Mouse (Mus musculus) embryonic facial prominence, embryonic 14.5 days (tissue): ENCODE results near the gene Cdk14. TPM values are rescaled to one million over a fixed set of nuclear protein-coding genes. Genes with fewer than 3 reads are reported as not detected.
A peak's percentile ranks its signal among the peaks of the same experiment; 100 is the strongest.

Experiments
- ATAC-seq: fragments of 200-750 bp; cut with Nextera tagmentation; 2 replicates; pipeline ENCODE4 v1.8.0; 2017; ENCODE audit warnings: low read depth, moderate number of reproducible peaks, moderate TSS enrichment
- DNase-seq: peaks from one replicate; pipeline ENCODE4 v3.0.0-alpha.2; 2015; ENCODE audit warnings: low spot score
- H3K27ac ChIP-seq: fragments of 300-500 bp; sonication (generic); replicated peaks from 2 replicates; pipeline ENCODE4 v1.5.1; 2014; ENCODE audit warnings: low read depth, mild to moderate bottlenecking, low read length, moderate library complexity
- H3K27me3 ChIP-seq: fragments of 300-500 bp; sonication (generic); replicated peaks from 2 replicates; pipeline ENCODE4 v1.6.1; 2014; ENCODE audit warnings: low read length; ENCODE audit not compliant: control insufficient read depth, insufficient read depth
- H3K36me3 ChIP-seq: fragments of 300-500 bp; sonication (generic); 2 replicates; pipeline ENCODE4 v1.6.1; 2014; ENCODE audit warnings: low read length, mixed read lengths; ENCODE audit not compliant: control insufficient read depth, insufficient read depth
- H3K4me1 ChIP-seq: fragments of 300-500 bp; sonication (generic); 2 replicates; pipeline ENCODE4 v1.6.1; 2014; ENCODE audit warnings: antibody characterized with exemption, low read length; ENCODE audit not compliant: control insufficient read depth, insufficient read depth
- H3K4me2 ChIP-seq: fragments of 300-500 bp; sonication (generic); 2 replicates; pipeline ENCODE4 v1.6.1; 2014; ENCODE audit warnings: low read depth, mild to moderate bottlenecking, low read length, moderate library complexity, mixed read lengths
- H3K4me3 ChIP-seq: fragments of 300-500 bp; sonication (generic); 2 replicates; pipeline ENCODE4 v1.5.1; 2014; ENCODE audit warnings: low read depth, mild to moderate bottlenecking, low read length
- H3K9ac ChIP-seq: fragments of 300-500 bp; sonication (generic); 2 replicates; pipeline ENCODE4 v1.6.1; 2014; ENCODE audit warnings: low read depth, mild to moderate bottlenecking, low read length, moderate library complexity, mixed read lengths
- H3K9me3 ChIP-seq: fragments of 300-500 bp; sonication (generic); 2 replicates; pipeline ENCODE4 v1.6.1; 2016; ENCODE audit warnings: low read length; ENCODE audit not compliant: control insufficient read depth
- WGBS: fragments of 180-500 bp; shearing (Covaris S2); extraction: QIAGEN DNeasy Blood & Tissue Kit; methylation state at CpG from one replicate; pipeline ENCODE4 v1.1.7; 2014; 5-methylcytosine and 5-hydroxymethylcytosine counted together
- polyA plus RNA-seq: library from polyadenylated mRNA; unstranded; fragments of >200 nt; fragmentation: Nextera tagmentation; extraction: Ambion mirVana; gene quantifications from 2 replicates; pipeline ENCODE4 v1.2.1, GENCODE M21; 2014

Gene Cdk14
- polyA plus RNA-seq, 1 experiment from 2014 or later = 33.8 TPM

DNA sequence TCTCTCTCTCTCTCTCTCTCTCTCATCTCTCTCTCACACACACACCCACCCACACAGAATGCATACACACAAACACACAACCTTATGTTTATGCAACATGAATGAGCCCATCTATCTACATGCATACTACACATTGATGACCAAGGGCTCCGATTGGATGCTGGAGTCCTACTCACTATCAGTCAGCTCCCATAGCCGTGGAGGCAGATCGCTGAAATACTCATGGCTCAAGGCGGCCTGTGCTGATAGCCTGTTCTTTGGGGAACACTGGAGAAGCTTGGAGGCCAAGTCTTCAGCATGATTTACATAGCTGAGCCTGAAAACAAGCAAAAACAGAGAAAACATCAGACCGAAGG, 526.3 kb downstream of the Cdk14 start:
- DNase-seq (peak; percentile 32), ATAC-seq (no peak)
- Histone ChIP-seq H3K27ac (peak overlapping the region; percentile 41; the same call in 1 of the 2 replicates), H3K4me2 (no peak overlapping the region), H3K9ac (no peak overlapping the region), H3K36me3 (no peaks in the 10 kb centered on the region), H3K27me3 (no peaks in the 10 kb centered on the region), H3K4me1 (peaks cover 16% of the 10 kb centered on the region), H3K4me3 (no peak overlapping the region), H3K9me3 (no peaks in the 10 kb centered on the region)
- 67% methylated on average over 5 of the region's 5 CpGs for WGBS

DNA sequence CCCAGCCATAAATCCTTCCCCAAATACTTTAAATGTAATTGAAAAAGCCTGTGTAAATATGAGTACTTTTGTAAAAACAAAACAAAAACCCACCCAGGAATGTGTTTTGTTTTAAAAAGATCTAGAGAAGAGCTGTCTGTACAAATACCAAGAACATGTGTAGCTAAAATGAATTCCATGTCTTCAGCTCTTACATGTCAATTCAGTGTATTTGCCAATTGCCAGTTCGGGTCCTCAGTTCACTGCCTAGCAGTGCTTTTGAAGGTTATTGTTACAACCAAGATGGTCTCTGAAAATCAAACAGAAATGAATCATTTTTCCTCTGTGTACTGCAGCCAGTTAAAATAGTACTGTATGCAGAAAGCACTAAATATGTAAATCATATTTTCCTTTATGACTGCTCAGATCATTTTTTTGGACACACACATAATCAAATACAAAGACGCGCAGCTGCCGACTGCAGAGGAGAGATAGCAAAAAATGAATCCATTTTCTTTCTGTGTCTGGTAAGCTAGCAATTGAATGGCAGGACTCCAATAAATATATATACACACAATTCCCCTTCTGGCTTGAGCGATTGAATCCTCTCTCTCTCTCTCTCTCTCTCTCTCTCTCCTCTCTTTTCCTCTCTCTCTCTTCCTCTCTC, 526.8 kb downstream of the Cdk14 start:
- Histone ChIP-seq H3K36me3 (0 out of 2 replicates have a peak, but pooled peaks cover 3% of the 10 kb centered on the region), H3K4me1 (peaks cover 16% of the 10 kb centered on the region), H3K9me3 (no peaks in the 10 kb centered on the region), H3K4me2 (no peak overlapping the region), H3K27ac (peak overlapping the region; percentile 41; the same call in 1 of the 2 replicates), H3K4me3 (no peak overlapping the region), H3K9ac (no peak overlapping the region), H3K27me3 (no peaks in the 10 kb centered on the region)
- peak; percentile 79 for DNase-seq
- WGBS = 39% methylated on average over 5 of the region's 5 CpGs
- ATAC-seq = no peak

DNA sequence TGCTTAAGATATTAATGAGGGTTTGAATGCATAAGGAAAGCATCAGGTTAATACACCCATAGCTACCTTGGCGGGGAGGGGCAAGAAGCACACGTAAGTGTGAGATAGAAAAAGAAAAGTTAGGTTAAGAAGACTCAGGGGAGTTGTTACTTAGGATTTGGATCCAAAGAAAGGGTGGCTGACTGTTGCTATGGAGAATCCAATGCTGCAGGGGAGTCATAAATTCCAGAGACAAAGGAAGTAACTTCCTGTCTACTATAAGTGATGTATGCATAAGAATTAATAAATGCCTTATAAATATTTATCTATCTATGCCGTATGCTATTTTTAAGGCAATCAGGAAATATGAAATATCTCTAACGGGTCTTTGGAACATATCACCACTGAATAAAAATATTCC, 527.4 kb downstream of the Cdk14 start:
- no peak overlapping the region for H3K9ac ChIP-seq
- WGBS = 48% methylated on average over 4 of the region's 4 CpGs
- 0 out of 2 replicates have a peak, but pooled peaks cover 4% of the 10 kb centered on the region for H3K36me3 ChIP-seq
- DNase-seq (no peak), ATAC-seq (no peak)
- H3K4me1 ChIP-seq = peaks cover 16% of the 10 kb centered on the region
- no peaks in the 10 kb centered on the region for H3K27me3 ChIP-seq
- no peaks in the 10 kb centered on the region for H3K9me3 ChIP-seq
- no peak overlapping the region for H3K4me3 ChIP-seq
- H3K4me2 ChIP-seq = no peak overlapping the region
- no peak overlapping the region for H3K27ac ChIP-seq

DNA sequence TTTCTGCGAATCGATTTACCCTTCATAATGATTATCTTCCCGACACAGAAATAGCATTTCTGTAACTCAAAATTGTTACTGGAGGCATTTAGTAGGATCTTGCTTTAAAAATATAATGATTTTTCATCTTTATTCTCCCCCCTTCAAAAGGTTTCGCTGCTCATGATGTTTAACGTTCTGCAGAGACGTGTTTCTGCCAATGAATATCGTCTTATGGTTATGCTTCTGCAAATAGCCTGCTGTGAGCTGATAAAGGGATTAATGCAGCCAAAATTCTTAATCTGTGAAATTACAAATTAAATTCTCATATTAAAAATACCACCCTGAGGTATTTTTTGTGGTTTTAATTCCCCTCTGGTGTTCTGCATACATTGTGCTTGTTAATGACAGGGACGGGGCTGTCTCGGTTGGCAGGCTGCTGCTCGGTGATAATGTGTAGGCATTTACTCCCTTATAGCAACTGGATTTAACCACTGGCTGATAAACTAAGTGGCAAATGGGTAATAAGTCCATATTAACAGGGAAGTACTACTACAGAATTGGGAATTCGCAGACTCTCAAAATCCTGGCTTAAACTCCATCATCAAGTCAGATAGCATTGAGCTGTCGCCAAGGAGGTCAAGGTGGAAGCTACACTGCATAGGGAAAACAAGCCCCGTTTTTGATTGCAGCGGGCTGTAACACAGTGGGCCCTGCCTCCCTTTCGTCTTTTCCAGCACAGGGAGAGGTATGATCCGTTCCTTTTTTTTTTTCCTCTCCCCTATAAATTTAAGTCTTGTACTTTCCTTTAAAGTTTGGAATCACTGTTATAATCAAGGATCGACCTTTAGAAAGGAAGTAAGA, 528.0 kb downstream of the Cdk14 start:
- no peak overlapping the region for H3K4me3 ChIP-seq
- WGBS = 69% methylated on average over 17 of the region's 17 CpGs
- H3K9ac ChIP-seq = no peak overlapping the region
- ATAC-seq = no peak
- no peaks in the 10 kb centered on the region for H3K27me3 ChIP-seq
- peaks cover 16% of the 10 kb centered on the region for H3K4me1 ChIP-seq
- no peak overlapping the region for H3K27ac ChIP-seq
- H3K9me3 ChIP-seq = no peaks in the 10 kb centered on the region
- no peak for DNase-seq
- H3K36me3 ChIP-seq = 0 out of 2 replicates have a peak, but pooled peaks cover 4% of the 10 kb centered on the region
- H3K4me2 ChIP-seq = no peak overlapping the region

DNA sequence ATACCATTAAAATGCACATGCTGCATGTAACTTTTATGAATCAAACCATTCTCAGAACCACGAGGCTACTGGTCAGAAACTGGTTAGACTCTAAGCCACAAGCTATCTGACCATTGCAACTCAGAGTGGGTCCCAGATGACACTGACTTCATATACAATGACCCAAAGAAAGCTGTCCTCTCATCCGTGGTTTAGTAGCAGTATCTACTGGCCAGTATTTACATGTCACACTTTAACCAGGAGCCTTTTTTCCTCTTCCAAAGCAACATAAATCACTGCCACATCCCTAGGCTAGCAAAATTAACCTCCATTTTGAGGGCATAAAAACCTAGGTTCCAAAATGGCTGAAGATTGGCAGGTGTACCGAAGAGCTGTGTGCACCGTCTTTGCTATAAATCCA, 533.0 kb downstream of the Cdk14 start:
- ATAC-seq (no peak), DNase-seq (no peak)
- Histone ChIP-seq H3K27me3 (no peaks in the 10 kb centered on the region), H3K9me3 (no peaks in the 10 kb centered on the region), H3K36me3 (0 out of 2 replicates have a peak, but pooled peaks cover 4% of the 10 kb centered on the region), H3K4me2 (no peak overlapping the region), H3K9ac (no peak overlapping the region), H3K4me3 (no peak overlapping the region), H3K4me1 (no peaks in the 10 kb centered on the region), H3K27ac (no peak overlapping the region)
- WGBS = 88% methylated on average over 4 of the region's 4 CpGs

DNA sequence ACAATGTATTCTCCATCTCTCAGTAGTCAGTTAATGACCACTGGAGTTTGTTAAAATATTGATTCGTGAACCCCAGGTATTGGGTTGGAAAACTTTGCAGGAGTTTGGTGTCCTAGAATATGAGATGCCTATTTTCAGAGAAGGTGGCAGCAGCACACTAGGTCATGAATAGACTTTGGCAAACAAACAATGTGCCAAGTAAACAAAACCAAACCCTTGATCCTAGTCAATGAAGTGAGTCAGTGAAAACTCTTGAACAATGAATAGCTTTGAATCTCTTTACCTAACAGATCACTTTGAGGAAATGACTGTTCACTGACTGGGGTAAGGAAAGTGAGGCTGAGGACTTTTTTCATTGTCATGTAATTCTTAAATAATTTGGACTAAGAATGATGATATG, 537.3 kb downstream of the Cdk14 start:
- DNase-seq = no peak
- no peak overlapping the region for H3K4me2 ChIP-seq
- ATAC-seq = no peak
- H3K27me3 ChIP-seq = no peaks in the 10 kb centered on the region
- 0 out of 2 replicates have a peak, but pooled peaks cover 3% of the 10 kb centered on the region for H3K36me3 ChIP-seq
- H3K27ac ChIP-seq = no peak overlapping the region
- no peak overlapping the region for H3K9ac ChIP-seq
- H3K9me3 ChIP-seq = 0 out of 2 replicates have a peak, but pooled peaks cover 4% of the 10 kb centered on the region
- H3K4me3 ChIP-seq = no peak overlapping the region
- H3K4me1 ChIP-seq = no peaks in the 10 kb centered on the region
- 91% methylated on average over 1 of the region's 1 CpGs for WGBS

DNA sequence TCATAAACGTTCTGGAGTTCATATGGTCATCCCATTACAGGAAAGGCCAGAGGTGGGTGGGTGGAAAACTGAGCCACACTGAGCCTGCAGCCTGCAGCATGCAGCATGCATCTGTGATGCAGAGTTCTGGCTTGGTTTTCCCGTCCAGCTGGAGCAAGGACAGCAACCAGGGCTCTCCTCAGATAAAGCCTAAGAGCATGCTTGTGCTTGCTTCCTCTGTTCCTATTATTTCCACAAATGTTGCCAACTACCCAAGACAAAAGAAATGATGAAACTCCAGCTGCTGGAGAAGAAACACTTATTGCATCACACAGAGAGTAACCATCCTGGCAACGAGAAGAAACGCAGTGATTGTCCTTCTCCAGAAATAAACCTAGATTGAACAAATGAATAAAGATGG, 539.8 kb downstream of the Cdk14 start:
- no peaks in the 10 kb centered on the region for H3K4me1 ChIP-seq
- WGBS = 57% methylated on average over 4 of the region's 4 CpGs
- H3K27me3 ChIP-seq = no peaks in the 10 kb centered on the region
- H3K36me3 ChIP-seq = 0 out of 2 replicates have a peak, but pooled peaks cover 3% of the 10 kb centered on the region
- no peak overlapping the region for H3K27ac ChIP-seq
- DNase-seq (no peak), ATAC-seq (no peak)
- no peak overlapping the region for H3K4me3 ChIP-seq
- H3K4me2 ChIP-seq = no peak overlapping the region
- H3K9me3 ChIP-seq = 0 out of 2 replicates have a peak, but pooled peaks cover 4% of the 10 kb centered on the region
- H3K9ac ChIP-seq = no peak overlapping the region

DNA sequence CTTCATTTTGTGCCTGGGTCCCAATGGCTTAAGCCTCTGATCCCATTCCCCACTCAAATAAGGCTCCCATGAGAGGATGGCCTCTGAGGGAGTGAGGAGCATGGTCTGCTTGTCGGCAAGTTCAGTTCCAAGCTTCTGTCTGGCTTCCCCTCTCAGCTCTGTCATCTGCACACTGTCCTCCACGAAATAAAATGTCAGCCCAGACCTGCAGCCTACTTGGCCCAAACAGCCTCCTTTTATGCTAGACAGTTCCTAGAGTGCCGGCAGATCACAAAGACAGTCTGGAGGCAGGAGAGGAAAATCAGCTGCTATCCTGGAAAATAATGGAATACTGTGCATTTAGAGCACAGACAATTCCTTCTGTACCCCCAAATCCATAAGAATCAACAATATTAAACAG, 541.2 kb downstream of the Cdk14 start:
- Histone ChIP-seq H3K36me3 (0 out of 2 replicates have a peak, but pooled peaks cover 3% of the 10 kb centered on the region), H3K27ac (no peak overlapping the region), H3K4me2 (no peak overlapping the region), H3K9me3 (0 out of 2 replicates have a peak, but pooled peaks cover 4% of the 10 kb centered on the region), H3K9ac (no peak overlapping the region), H3K4me1 (no peaks in the 10 kb centered on the region), H3K4me3 (no peak overlapping the region), H3K27me3 (no peaks in the 10 kb centered on the region)
- WGBS = 52% methylated on average over 3 of the region's 3 CpGs
- no peak for ATAC-seq
- no peak for DNase-seq
